Mouse (Mus musculus) embryonic facial prominence, embryonic 13.5 days (tissue): ENCODE data around the gene Myo1d. TPM values are rescaled to one million over a fixed set of nuclear protein-coding genes. Genes with fewer than 3 reads are reported as not detected.

ENCODE experiments used
- ATAC-seq: fragments of 200-750 bp; cut with Nextera tagmentation; 2 replicates; pipeline ENCODE4 v1.8.0; 2017; ENCODE audit warnings: low read depth; ENCODE audit not compliant: insufficient number of reproducible peaks, insufficient read depth, low FRiP score, low TSS enrichment
- H3K27ac ChIP-seq: fragments of 300-500 bp; sonication (generic); 2 replicates; pipeline ENCODE4 v1.5.1; 2015; ENCODE audit warnings: moderate library complexity, mild to moderate bottlenecking, inconsistent platforms
- H3K27me3 ChIP-seq: fragments of 300-500 bp; sonication (generic); 2 replicates; pipeline ENCODE4 v1.6.1; 2015; ENCODE audit warnings: mild to moderate bottlenecking, inconsistent platforms
- H3K36me3 ChIP-seq: fragments of 300-500 bp; sonication (generic); 2 replicates; pipeline ENCODE4 v1.6.1; 2015; ENCODE audit warnings: mild to moderate bottlenecking, inconsistent platforms
- H3K4me1 ChIP-seq: fragments of 300-500 bp; sonication (generic); 2 replicates; pipeline ENCODE4 v1.6.1; 2015; ENCODE audit warnings: inconsistent platforms
- H3K4me2 ChIP-seq: fragments of 300-500 bp; sonication (generic); 2 replicates; pipeline ENCODE4 v1.6.1; 2015; ENCODE audit warnings: moderate library complexity, mild to moderate bottlenecking, inconsistent platforms
- H3K4me3 ChIP-seq: fragments of 300-500 bp; sonication (generic); 2 replicates; pipeline ENCODE4 v1.5.1; 2015; ENCODE audit warnings: mild to moderate bottlenecking, inconsistent platforms
- H3K9ac ChIP-seq: fragments of 300-500 bp; sonication (generic); 2 replicates; pipeline ENCODE4 v1.6.1; 2015; ENCODE audit warnings: mild to moderate bottlenecking, inconsistent platforms
- H3K9me3 ChIP-seq: fragments of 300-500 bp; sonication (generic); 2 replicates; pipeline ENCODE4 v1.6.1; 2016; ENCODE audit warnings: inconsistent platforms
- WGBS: fragments of 180-500 bp; shearing (Covaris S2); methylation state at CpG from one replicate; pipeline ENCODE4 v1.1.7; 2015; ENCODE audit warnings: mixed read lengths; 5-methylcytosine and 5-hydroxymethylcytosine counted together
- polyA plus RNA-seq: library from polyadenylated mRNA; unstranded; fragments of >200 nt; fragmentation: Nextera tagmentation; extraction: Ambion mirVana; gene quantifications from 2 replicates; pipeline ENCODE4 v1.2.1, GENCODE M21; 2015

Myo1d gene
- polyA plus RNA-seq, 1 experiment from 2014 or later: 7.7 TPM

DNA sequence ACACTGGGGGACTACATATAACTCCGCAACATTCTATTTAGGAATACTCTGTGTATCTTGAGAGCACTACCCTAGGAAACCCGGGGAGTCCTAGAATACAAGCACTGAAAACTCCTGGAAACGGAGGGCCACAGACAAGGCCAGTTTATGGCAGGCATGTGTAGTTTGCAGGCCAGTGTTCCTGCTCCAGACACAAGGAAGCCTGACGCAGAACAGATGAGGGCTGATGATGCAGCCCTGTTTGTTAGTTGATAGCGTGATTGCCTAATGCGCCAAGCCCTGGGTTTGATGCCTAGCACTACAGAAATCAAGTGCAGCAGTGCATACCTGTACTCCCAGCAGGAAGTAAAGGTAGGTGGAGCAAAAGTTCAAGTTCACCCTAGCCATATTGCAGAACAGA, 1.7 kb downstream of the Myo1d start:
- Histone ChIP-seq H3K9ac (no peak overlapping the region), H3K9me3 (no peaks in the 10 kb centered on the region), H3K27me3 (no peaks in the 10 kb centered on the region), H3K4me2 (no peak overlapping the region), H3K27ac (no peak overlapping the region), H3K36me3 (no peaks in the 10 kb centered on the region), H3K4me3 (no peak overlapping the region), H3K4me1 (peaks cover 4% of the 10 kb centered on the region; the same call in 1 of the 2 replicates)
- no peak for ATAC-seq
- 67% methylated on average over 6 of the region's 6 CpGs for WGBS

DNA sequence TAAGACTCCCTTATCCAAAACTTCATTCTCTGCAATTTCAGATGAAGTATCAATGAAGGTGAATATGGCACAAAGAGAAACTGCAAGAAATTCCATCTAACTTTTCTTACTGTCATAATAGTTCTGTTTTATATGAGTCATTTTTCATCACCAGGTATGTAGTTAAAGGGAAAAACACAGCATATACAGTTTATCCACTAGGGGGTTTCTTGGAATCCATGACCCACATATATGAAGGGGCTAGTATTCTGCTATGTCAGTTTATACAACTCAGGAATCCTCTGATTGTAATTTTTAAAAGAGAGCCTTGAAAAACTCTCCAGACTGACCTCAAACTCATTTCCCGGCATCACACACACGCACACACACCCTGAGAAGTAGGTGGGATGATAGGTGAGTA, 2.1 kb downstream of the Myo1d start:
- Histone ChIP-seq H3K36me3 (no peaks in the 10 kb centered on the region), H3K4me2 (no peak overlapping the region), H3K4me1 (peaks cover 4% of the 10 kb centered on the region; the same call in 1 of the 2 replicates), H3K9me3 (no peaks in the 10 kb centered on the region), H3K27me3 (no peaks in the 10 kb centered on the region), H3K4me3 (no peak overlapping the region), H3K27ac (no peak overlapping the region), H3K9ac (no peak overlapping the region)
- no peak for ATAC-seq
- WGBS: 82% methylated on average over 2 of the region's 2 CpGs

DNA sequence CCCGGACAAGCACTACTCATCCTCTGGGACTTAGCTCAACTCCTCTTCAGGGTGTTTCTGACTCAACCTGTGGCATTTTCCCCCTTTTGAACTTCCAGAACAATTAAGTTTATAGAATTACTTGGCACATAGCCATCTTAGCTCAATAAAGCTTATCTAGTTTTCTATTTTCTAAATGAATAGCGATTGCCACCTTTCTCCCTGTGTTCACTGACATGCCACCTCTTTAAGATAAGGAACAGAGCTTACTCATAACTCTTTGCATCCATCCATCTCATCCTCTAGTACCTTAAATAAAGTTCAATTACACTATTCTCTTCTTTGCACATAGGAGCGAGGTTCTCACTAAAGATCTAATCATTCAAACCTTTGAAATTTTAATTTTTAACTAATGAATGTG, 4.3 kb downstream of the Myo1d start:
- H3K4me3 ChIP-seq: no peak overlapping the region
- 79% methylated on average over 3 of the region's 3 CpGs for WGBS
- no peak overlapping the region for H3K4me2 ChIP-seq
- H3K27me3 ChIP-seq: no peaks in the 10 kb centered on the region
- H3K27ac ChIP-seq: no peak overlapping the region
- H3K9me3 ChIP-seq: no peaks in the 10 kb centered on the region
- H3K36me3 ChIP-seq: no peaks in the 10 kb centered on the region
- H3K9ac ChIP-seq: no peak overlapping the region
- ATAC-seq: no peak
- peaks cover 4% of the 10 kb centered on the region; the same call in 1 of the 2 replicates for H3K4me1 ChIP-seq

DNA sequence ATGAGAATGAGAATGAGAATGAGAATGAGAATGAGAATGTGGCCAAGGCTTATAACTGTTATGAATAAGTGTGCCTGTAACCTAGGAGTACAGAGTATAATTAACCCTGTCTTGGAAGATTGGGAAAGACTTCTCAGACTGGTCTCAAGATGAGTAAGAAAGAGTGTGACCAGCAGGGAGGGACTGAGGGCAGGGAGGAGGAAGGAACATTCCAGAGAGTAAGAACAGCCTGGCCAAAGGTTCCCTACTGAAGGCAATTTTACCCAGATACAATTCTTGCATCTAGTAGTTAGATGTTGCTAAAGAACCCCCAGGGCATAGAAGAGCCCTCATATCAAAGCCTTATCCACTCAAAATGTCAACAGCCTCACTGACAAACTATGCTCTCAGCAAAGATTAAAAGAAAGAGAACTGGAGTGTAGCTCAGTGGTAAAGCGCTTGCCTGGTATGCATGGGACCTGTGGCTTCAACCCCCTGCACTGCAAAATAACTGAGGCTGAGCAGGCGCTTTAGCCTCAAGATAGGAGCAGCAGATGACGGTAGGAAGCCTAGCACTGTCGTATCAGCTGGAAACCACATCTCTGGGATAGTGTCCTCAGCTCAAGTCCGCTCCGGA, 7.1 kb downstream of the Myo1d start:
- Histone ChIP-seq H3K27ac (no peak overlapping the region), H3K4me2 (no peak overlapping the region), H3K4me3 (no peak overlapping the region), H3K9me3 (no peaks in the 10 kb centered on the region), H3K4me1 (no peaks in the 10 kb centered on the region), H3K27me3 (no peaks in the 10 kb centered on the region), H3K9ac (no peak overlapping the region), H3K36me3 (no peaks in the 10 kb centered on the region)
- WGBS: 75% methylated on average over 6 of the region's 6 CpGs
- no peak for ATAC-seq

DNA sequence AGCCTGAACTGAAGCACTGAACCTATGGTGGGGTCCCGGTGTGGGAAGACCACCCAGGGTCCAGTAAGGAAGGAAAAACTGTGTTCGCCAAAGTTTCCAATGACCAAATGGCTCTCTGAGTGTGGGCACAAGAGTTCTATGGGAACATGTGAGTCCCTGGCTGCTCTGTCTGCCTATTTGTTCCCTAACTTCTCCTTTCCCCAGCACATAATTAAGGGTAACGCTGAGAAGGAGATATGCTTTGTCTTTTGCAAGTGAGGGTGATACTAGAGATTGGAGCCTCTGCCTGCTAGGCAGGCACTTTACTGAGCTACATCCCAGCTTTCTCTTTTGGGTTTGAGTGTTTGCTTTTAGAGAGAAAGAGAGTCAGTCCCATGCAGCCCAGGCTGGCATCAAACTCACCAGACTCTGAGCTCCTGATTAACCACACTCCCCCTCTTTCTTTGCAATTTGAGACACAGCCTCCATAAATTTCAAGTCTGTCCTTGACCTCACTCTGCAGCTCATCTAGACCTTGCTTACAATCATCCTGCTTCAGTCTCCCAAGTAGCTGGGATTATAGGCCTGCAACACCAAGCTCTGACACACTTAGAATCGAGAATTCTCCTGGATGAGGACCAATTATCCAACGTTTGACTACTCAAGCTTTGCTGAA, 8.1 kb downstream of the Myo1d start:
- 0 out of 2 replicates have a peak, but pooled peaks cover 2% of the 10 kb centered on the region for H3K4me1 ChIP-seq
- H3K9me3 ChIP-seq: no peaks in the 10 kb centered on the region
- H3K27me3 ChIP-seq: no peaks in the 10 kb centered on the region
- no peak overlapping the region for H3K4me2 ChIP-seq
- WGBS: 74% methylated on average over 5 of the region's 5 CpGs
- no peak overlapping the region for H3K27ac ChIP-seq
- ATAC-seq: no peak
- no peak overlapping the region for H3K9ac ChIP-seq
- H3K4me3 ChIP-seq: no peak overlapping the region
- no peaks in the 10 kb centered on the region for H3K36me3 ChIP-seq

DNA sequence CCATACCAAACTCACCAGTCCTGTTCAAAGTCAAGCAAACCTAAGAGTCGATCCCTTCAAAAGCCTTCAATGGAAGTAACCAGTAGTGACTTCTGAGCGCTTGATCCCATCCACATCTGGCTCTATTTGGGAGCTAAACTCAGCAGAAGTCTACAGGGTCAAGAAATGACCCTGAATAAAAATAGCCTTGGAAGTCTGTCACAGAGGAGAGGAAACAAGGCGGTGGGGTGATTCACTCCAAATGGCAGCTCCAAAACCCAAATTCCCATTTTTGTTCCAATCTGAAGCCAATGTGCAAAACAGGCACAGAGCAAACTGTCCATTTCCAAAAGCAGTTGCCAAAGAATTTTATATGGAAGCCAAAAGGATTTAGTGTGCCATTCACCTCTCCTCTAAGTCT, 8.6 kb downstream of the Myo1d start:
- H3K4me3 ChIP-seq: no peak overlapping the region
- no peak overlapping the region for H3K27ac ChIP-seq
- no peak for ATAC-seq
- no peak overlapping the region for H3K9ac ChIP-seq
- no peak overlapping the region for H3K4me2 ChIP-seq
- no peaks in the 10 kb centered on the region for H3K27me3 ChIP-seq
- H3K4me1 ChIP-seq: 0 out of 2 replicates have a peak, but pooled peaks cover 7% of the 10 kb centered on the region
- H3K36me3 ChIP-seq: no peaks in the 10 kb centered on the region
- WGBS: 83% methylated on average over 3 of the region's 3 CpGs
- no peaks in the 10 kb centered on the region for H3K9me3 ChIP-seq

DNA sequence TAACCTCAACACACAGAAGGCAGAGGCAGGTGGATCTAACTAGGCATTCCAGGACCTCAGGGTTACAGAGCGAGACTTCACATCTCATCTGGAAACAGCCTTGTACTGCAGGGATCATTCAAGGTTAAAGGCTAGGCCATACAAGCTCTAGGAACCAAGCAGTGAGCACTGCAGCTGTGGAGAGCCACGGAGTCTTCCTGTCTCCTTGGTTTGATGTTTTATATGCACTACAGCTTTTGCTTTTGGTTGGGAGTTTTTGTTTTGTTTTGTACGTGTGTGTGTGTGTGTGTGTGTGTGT, 12.6 kb downstream of the Myo1d start:
- Histone ChIP-seq H3K27ac (no peak overlapping the region), H3K4me2 (no peak overlapping the region), H3K27me3 (no peaks in the 10 kb centered on the region), H3K4me3 (no peak overlapping the region), H3K4me1 (0 out of 2 replicates have a peak, but pooled peaks cover 7% of the 10 kb centered on the region), H3K9ac (no peak overlapping the region), H3K36me3 (no peaks in the 10 kb centered on the region), H3K9me3 (no peaks in the 10 kb centered on the region)
- no peak for ATAC-seq
- 74% methylated on average over 3 of the region's 3 CpGs for WGBS

DNA sequence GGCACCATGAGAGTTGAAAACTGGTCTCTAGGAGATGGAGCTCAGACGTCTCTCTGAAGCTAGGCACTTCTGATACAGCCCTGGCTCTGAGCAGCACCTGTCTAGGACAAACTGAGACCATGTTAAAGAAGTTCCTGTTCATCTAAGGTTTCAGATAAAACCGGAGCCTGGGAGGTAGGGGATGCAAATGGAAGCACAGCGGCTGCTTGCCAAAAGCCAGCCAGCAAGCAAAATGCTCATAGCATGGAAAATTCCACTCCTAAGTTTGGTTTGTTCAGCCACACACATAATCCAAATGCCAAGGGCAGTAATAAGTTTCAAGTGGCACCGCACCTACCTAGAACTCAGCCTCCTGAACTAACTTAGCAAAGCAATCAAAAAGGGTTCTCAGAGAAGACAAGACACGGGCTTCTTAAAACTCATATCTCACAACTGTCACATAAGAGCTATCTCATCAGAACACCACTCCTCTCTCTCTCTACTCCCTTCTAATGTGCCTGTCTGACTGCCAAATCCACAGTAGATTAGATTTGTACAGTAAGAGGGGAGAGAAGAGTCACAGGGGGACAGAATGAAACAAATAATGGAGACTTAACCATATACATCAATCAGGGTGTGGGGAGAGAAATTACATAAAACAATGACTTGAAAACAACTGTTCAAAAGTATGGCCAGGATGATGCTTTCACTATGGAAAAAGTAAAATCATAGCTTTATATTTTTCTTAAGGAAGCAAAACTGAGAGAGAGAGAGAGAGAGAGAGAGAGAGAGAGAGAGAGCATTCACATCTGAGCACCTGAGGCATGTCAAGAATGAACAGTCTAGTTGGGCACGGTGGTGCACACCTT, 13.1 kb downstream of the Myo1d start:
- no peak overlapping the region for H3K4me3 ChIP-seq
- H3K4me2 ChIP-seq: no peak overlapping the region
- H3K4me1 ChIP-seq: 0 out of 2 replicates have a peak, but pooled peaks cover 7% of the 10 kb centered on the region
- H3K9me3 ChIP-seq: no peaks in the 10 kb centered on the region
- H3K9ac ChIP-seq: no peak overlapping the region
- no peak overlapping the region for H3K27ac ChIP-seq
- no peak for ATAC-seq
- no peaks in the 10 kb centered on the region for H3K36me3 ChIP-seq
- no peaks in the 10 kb centered on the region for H3K27me3 ChIP-seq
- WGBS: 71% methylated on average over 6 of the region's 6 CpGs

DNA sequence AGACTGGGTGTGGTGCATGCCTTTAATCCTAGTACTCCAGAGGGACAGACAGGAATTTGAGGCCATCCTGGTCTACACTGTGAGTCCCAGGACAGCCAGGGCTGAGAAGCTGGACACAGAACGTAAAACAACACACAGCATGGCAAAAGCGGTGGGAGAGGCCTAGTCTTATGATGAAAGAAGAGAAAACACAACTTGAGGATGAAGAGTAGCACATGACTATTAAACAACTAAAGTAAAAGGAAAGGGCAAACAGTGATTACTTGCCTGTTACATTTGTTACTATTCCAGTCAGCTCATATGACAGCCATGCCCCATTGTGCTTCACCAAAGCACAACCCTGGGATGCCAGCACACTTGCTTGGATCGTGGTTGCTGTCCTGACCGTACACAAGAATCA, 13.8 kb downstream of the Myo1d start:
- H3K4me1 ChIP-seq: 0 out of 2 replicates have a peak, but pooled peaks cover 7% of the 10 kb centered on the region
- no peak overlapping the region for H3K4me2 ChIP-seq
- H3K4me3 ChIP-seq: no peak overlapping the region
- H3K9ac ChIP-seq: no peak overlapping the region
- H3K36me3 ChIP-seq: no peaks in the 10 kb centered on the region
- H3K27me3 ChIP-seq: no peaks in the 10 kb centered on the region
- no peak for ATAC-seq
- no peak overlapping the region for H3K27ac ChIP-seq
- 88% methylated on average over 4 of the region's 4 CpGs for WGBS
- H3K9me3 ChIP-seq: no peaks in the 10 kb centered on the region

DNA sequence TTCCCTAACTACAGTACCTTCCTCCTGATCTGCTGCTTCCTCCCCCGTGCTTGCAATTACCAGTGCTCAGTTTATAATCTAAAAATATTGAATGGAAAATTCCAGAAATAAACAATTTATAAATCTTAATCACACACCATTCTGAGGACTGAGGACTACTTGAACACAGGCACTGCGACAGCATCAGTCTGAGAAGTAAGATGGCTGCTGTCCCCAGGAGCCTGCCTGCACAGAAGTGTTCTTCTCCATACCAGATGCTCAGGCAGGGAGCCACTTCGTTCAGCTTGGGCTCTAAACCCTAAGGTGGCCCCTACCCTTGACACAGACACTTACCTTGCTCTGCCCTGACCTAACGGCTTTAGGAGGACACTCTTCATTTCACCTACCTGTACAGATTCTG, 17.8 kb downstream of the Myo1d start:
- no peaks in the 10 kb centered on the region for H3K9me3 ChIP-seq

DNA sequence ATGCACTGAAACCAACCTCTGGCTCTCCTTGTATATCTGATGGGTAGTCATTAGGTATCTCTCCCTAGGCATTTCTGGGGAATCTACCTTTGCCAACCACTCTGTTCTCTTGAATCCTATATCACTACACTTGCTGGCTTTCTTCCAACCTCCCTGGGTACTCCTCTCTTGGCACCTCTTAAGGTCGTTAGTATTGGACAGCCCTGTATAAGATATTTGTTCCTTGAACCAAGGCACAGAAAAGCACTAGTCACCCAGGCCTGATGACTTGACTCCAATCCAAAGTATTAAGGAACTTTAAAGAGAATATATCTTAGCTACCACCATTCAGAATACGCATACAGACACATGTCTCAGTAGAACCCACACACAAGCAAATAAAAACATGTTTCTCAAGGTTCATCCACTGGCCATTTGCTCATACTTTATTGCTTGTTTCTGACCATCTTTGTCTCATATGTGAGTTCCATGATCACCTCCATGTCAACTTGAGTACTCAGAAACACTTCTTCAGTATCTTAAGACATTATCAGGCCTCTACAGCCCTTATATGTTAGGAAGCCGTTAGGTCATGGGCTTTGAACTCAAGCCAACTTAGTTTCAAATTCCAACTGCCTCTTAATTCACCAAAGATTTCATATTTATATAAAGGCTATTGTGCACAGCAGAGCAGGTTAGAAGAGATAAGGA, 18.4 kb downstream of the Myo1d start:
- Histone ChIP-seq H3K9ac (no peak overlapping the region), H3K4me1 (0 out of 2 replicates have a peak, but pooled peaks cover 2% of the 10 kb centered on the region), H3K27me3 (no peaks in the 10 kb centered on the region), H3K4me2 (no peak overlapping the region), H3K9me3 (no peaks in the 10 kb centered on the region), H3K27ac (no peak overlapping the region), H3K4me3 (no peak overlapping the region), H3K36me3 (no peaks in the 10 kb centered on the region)
- no peak for ATAC-seq
- 79% methylated on average over 3 of the region's 3 CpGs for WGBS

More for the DNA sequence above, 17.8 kb downstream of the Myo1d start:
- no peak overlapping the region for H3K27ac ChIP-seq
- no peak overlapping the region for H3K9ac ChIP-seq
- no peaks in the 10 kb centered on the region for H3K36me3 ChIP-seq
- H3K4me1 ChIP-seq: 0 out of 2 replicates have a peak, but pooled peaks cover 7% of the 10 kb centered on the region
- no peaks in the 10 kb centered on the region for H3K27me3 ChIP-seq
- WGBS: 74% methylated on average over 4 of the region's 4 CpGs
- no peak for ATAC-seq
- H3K4me3 ChIP-seq: no peak overlapping the region
- no peak overlapping the region for H3K4me2 ChIP-seq
